Mouse (Mus musculus): ENCODE results near the gene Olfr1218. TPM values are rescaled to one million over a fixed set of nuclear protein-coding genes. Genes with fewer than 3 reads are reported as not detected.
"Not testable (repeated sequence)": the region's sequence is repeated elsewhere in the genome, so short reads cannot be mapped to it uniquely, and the experiment has no call there.

Olfr1218 gene
- total and polyA plus RNA-seq, 3 experiments: not detected

- H3K4me3 ChIP-seq: no peak within 1 kb of the TSS
- intact Hi-C loops (cut with DNase I): no loop called here
- DNase-seq: no peak
- no peaks in the 10 kb centered on the region for H3K27me3 ChIP-seq (ENCODE audit: control insufficient read depth, insufficient read depth, low read length)
- H3K9ac ChIP-seq (ENCODE audit: low read depth, low read length): no peak within 1 kb of the TSS
- H3K27ac ChIP-seq: no peak within 1 kb of the TSS
- WGBS: 56% methylated on average over 2 of the region's 2 CpGs
- no peaks in the 10 kb centered on the region for H3K36me3 ChIP-seq (ENCODE audit: control insufficient read depth, insufficient read depth, low read length)
- TF ChIP-seq EP300 (IDR thresholded peaks at IDR 0.05; ENCODE audit: insufficient read depth, low read depth, low read length) (no peak), POLR2A (IDR thresholded peaks at IDR 0.05; ENCODE audit: insufficient read depth, low read depth, low read length) (no peak), CTCF (IDR thresholded peaks at IDR 0.05) (no peak)
- no peaks in the 10 kb centered on the region for H3K4me1 ChIP-seq (ENCODE audit: control insufficient read depth, insufficient read depth, low read length)
- no peaks in the 10 kb centered on the region for H3K79me2 ChIP-seq (replicated peaks; ENCODE audit: control insufficient read depth, insufficient read depth, low read length)
Observed at GRCm38 (mm10) chr2:89031965-89032364, 29.0 kb downstream of the Olfr1218 start, which contains the start of gene Olfr1217. Gene Olfr1217, minus strand, starts transcription at chr2:89032065.

GRCm38 (mm10) chr2:89021436-89021835, 39.6 kb downstream of the Olfr1218 start:
- H3K27ac ChIP-seq; H3K36me3 ChIP-seq (ENCODE audit: control insufficient read depth, insufficient read depth, low read length): not testable (repeated sequence)

DNA sequence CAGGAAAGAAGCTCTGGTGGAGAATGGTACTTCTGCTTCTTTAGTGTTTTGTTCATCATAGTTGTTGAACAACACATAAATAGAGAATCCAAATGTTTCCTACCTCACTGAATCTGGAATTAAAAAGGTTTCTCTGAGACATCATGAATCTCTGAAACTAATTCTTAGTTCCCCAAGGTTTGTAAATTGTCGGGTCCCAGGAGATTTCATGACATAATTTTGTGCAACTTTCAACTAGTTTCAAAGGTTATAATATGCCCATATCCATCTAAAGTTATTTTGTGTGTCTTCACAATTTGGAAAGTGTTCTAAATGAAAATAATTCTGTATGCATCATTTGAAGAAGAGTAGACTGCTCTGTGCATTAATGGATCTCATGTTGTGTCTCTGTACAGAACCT, 42.7 kb downstream of the Olfr1218 start, which contains the start of gene Olfr1216:
Olfr1216 (minus strand) TSS at position 101 of the 400 bp plus-strand sequence.
- Histone ChIP-seq H3K4me3 (no peak within 1 kb of the TSS), H3K27me3 (ENCODE audit: control insufficient read depth, insufficient read depth, low read length) (no peaks in the 10 kb centered on the region), H3K27ac (no peak within 1 kb of the TSS), H3K36me3 (ENCODE audit: control insufficient read depth, insufficient read depth, low read length) (no peaks in the 10 kb centered on the region), H3K79me2 (replicated peaks; ENCODE audit: control insufficient read depth, insufficient read depth, low read length) (no peaks in the 10 kb centered on the region), H3K4me1 (ENCODE audit: control insufficient read depth, insufficient read depth, low read length) (no peaks in the 10 kb centered on the region), H3K9ac (ENCODE audit: low read depth, low read length) (no peak within 1 kb of the TSS)
- intact Hi-C loops (cut with DNase I): no loop called here
- DNase-seq: no peak
- TF ChIP-seq CTCF (IDR thresholded peaks at IDR 0.05): no peak
- TF ChIP-seq POLR2A (IDR thresholded peaks at IDR 0.05; ENCODE audit: insufficient read depth, low read depth, low read length): no peak
- TF ChIP-seq EP300 (IDR thresholded peaks at IDR 0.05; ENCODE audit: insufficient read depth, low read depth, low read length): no peak
- 48% methylated on average over 1 of the region's 1 CpGs for WGBS

More at GRCm38 (mm10) chr2:89021436-89021835, 39.6 kb downstream of the Olfr1218 start:
- H3K79me2 ChIP-seq (replicated peaks; ENCODE audit: control insufficient read depth, insufficient read depth, low read length); DNase-seq; intact Hi-C loops (cut with DNase I); H3K27me3 ChIP-seq (ENCODE audit: control insufficient read depth, insufficient read depth, low read length); H3K4me3 ChIP-seq; H3K4me1 ChIP-seq (ENCODE audit: control insufficient read depth, insufficient read depth, low read length); H3K9ac ChIP-seq (ENCODE audit: low read depth, low read length): not testable (repeated sequence)
- WGBS: 59% methylated on average over 3 of the region's 3 CpGs

- H3K27me3 ChIP-seq (ENCODE audit: control insufficient read depth, insufficient read depth, low read length): no peaks in the 10 kb centered on the region
- no peaks in the 10 kb centered on the region for H3K79me2 ChIP-seq (replicated peaks; ENCODE audit: control insufficient read depth, insufficient read depth, low read length)
- DNase-seq: no peak
- intact Hi-C loops (cut with DNase I): no loop called here
- no peaks in the 10 kb centered on the region for H3K4me1 ChIP-seq (ENCODE audit: control insufficient read depth, insufficient read depth, low read length)
- H3K4me3 ChIP-seq: no peak within 1 kb of the TSS
- H3K9ac ChIP-seq (ENCODE audit: low read depth, low read length): no peak within 1 kb of the TSS
- H3K27ac ChIP-seq: no peak within 1 kb of the TSS
- no peaks in the 10 kb centered on the region for H3K36me3 ChIP-seq (ENCODE audit: control insufficient read depth, insufficient read depth, low read length)
- 53% methylated on average over 2 of the region's 2 CpGs for WGBS
- no peak for TF ChIP-seq POLR2A (IDR thresholded peaks at IDR 0.05; ENCODE audit: insufficient read depth, low read depth, low read length)
- TF ChIP-seq EP300 (IDR thresholded peaks at IDR 0.05; ENCODE audit: insufficient read depth, low read depth, low read length): no peak
- TF ChIP-seq CTCF (IDR thresholded peaks at IDR 0.05): no peak
Observed at GRCm38 (mm10) chr2:89006873-89007272, 54.1 kb downstream of the Olfr1218 start, which contains the start of gene Olfr1215. Gene Olfr1215, minus strand, starts transcription at chr2:89006973.

Other genes starting within 250 kb of the Olfr1218 start
- gene Olfr1202, start 246.7 kb downstream of the Olfr1218 start, total RNA-seq (2021): under 1 TPM in 1 of 2 experiments, not detected in 1; 0.07 TPM
- gene Olfr1202, start 246.7 kb downstream of the Olfr1218 start, polyA plus RNA-seq (2012; rRNA removed): not detected in 2 replicates
- not detected for gene Olfr1205, start 231.4 kb downstream of the Olfr1218 start, total RNA-seq (2021)
- not detected in 2 replicates for gene Olfr1205, start 231.4 kb downstream of the Olfr1218 start, polyA plus RNA-seq (2012; rRNA removed)
- not detected for gene Olfr1204, start 211.9 kb downstream of the Olfr1218 start, total RNA-seq (2021)
- gene Olfr1204, start 211.9 kb downstream of the Olfr1218 start, polyA plus RNA-seq (2012; rRNA removed): not detected in 2 replicates
- not detected for gene Olfr1206, start 198.0 kb downstream of the Olfr1218 start, total RNA-seq (2021)
- gene Olfr1206, start 198.0 kb downstream of the Olfr1218 start, polyA plus RNA-seq (2012; rRNA removed): not detected in 2 replicates
- gene Olfr1208, start 158.9 kb downstream of the Olfr1218 start, total RNA-seq (2021): not detected
- not detected in 2 replicates for gene Olfr1208, start 158.9 kb downstream of the Olfr1218 start, polyA plus RNA-seq (2012; rRNA removed)
- not detected for gene Olfr1209, start 146.0 kb downstream of the Olfr1218 start, total RNA-seq (2021)
- gene Olfr1209, start 146.0 kb downstream of the Olfr1218 start, polyA plus RNA-seq (2012; rRNA removed): not detected in 2 replicates
- not detected for gene Olfr1211, start 123.1 kb downstream of the Olfr1218 start, total RNA-seq (2021)
- not detected in 2 replicates for gene Olfr1211, start 123.1 kb downstream of the Olfr1218 start, polyA plus RNA-seq (2012; rRNA removed)
- not detected for gene Olfr1212, start 107.2 kb downstream of the Olfr1218 start, total RNA-seq (2021)
- not detected in 2 replicates for gene Olfr1212, start 107.2 kb downstream of the Olfr1218 start, polyA plus RNA-seq (2012; rRNA removed)
- gene Gm13762, start 80.9 kb downstream of the Olfr1218 start, total RNA-seq (2021): not detected
- not detected in 2 replicates for gene Gm13762, start 80.9 kb downstream of the Olfr1218 start, polyA plus RNA-seq (2012; rRNA removed)
- gene Olfr1214, start 68.5 kb downstream of the Olfr1218 start, total RNA-seq (2021): not detected
- not detected in 2 replicates for gene Olfr1214, start 68.5 kb downstream of the Olfr1218 start, polyA plus RNA-seq (2012; rRNA removed)
- not detected for gene Olfr1215, start 54.2 kb downstream of the Olfr1218 start, total RNA-seq (2021)
- gene Olfr1215, start 54.2 kb downstream of the Olfr1218 start, polyA plus RNA-seq (2012; rRNA removed): not detected in 2 replicates
- not detected for gene Olfr1216, start 42.8 kb downstream of the Olfr1218 start, total RNA-seq (2021)
- not detected in 2 replicates for gene Olfr1216, start 42.8 kb downstream of the Olfr1218 start, polyA plus RNA-seq (2012; rRNA removed)
- gene Olfr1217, start 29.1 kb downstream of the Olfr1218 start, total RNA-seq (2021): not detected
- gene Olfr1217, start 29.1 kb downstream of the Olfr1218 start, polyA plus RNA-seq (2012; rRNA removed): not detected in 2 replicates
- gene Olfr1219, start 22.3 kb upstream of the Olfr1218 start, total RNA-seq (2021): not detected
- not detected in 2 replicates for gene Olfr1219, start 22.3 kb upstream of the Olfr1218 start, polyA plus RNA-seq (2012; rRNA removed)
- gene Olfr1220, start 45.6 kb upstream of the Olfr1218 start, total RNA-seq (2021): not detected
- gene Olfr1220, start 45.6 kb upstream of the Olfr1218 start, polyA plus RNA-seq (2012; rRNA removed): not detected in 2 replicates
- not detected for gene Olfr1221, start 56.1 kb upstream of the Olfr1218 start, total RNA-seq (2021)
- not detected in 2 replicates for gene Olfr1221, start 56.1 kb upstream of the Olfr1218 start, polyA plus RNA-seq (2012; rRNA removed)
- gene Olfr1222, start 71.9 kb upstream of the Olfr1218 start, total RNA-seq (2021): not detected
- not detected in 2 replicates for gene Olfr1222, start 71.9 kb upstream of the Olfr1218 start, polyA plus RNA-seq (2012; rRNA removed)
- not detected for gene Olfr1223, start 90.4 kb upstream of the Olfr1218 start, total RNA-seq (2021)
- not detected in 2 replicates for gene Olfr1223, start 90.4 kb upstream of the Olfr1218 start, polyA plus RNA-seq (2012; rRNA removed)
- gene Olfr1224-ps1, start 102.9 kb upstream of the Olfr1218 start, total RNA-seq (2021): not detected
- gene Olfr1224-ps1, start 102.9 kb upstream of the Olfr1218 start, polyA plus RNA-seq (2012; rRNA removed): not detected in 2 replicates
- gene Olfr1225, start 113.5 kb upstream of the Olfr1218 start, total RNA-seq (2021): not detected
- not detected in 2 replicates for gene Olfr1225, start 113.5 kb upstream of the Olfr1218 start, polyA plus RNA-seq (2012; rRNA removed)
- gene Olfr1226, start 138.9 kb upstream of the Olfr1218 start, total RNA-seq (2021): not detected
- not detected in 2 replicates for gene Olfr1226, start 138.9 kb upstream of the Olfr1218 start, polyA plus RNA-seq (2012; rRNA removed)
- gene Olfr1228, start 192.9 kb upstream of the Olfr1218 start, total RNA-seq (2021): not detected
- gene Olfr1228, start 192.9 kb upstream of the Olfr1218 start, polyA plus RNA-seq (2012; rRNA removed): not detected in 2 replicates
- gene Olfr1229, start 226.8 kb upstream of the Olfr1218 start, total RNA-seq (2021): not detected
- not detected in 2 replicates for gene Olfr1229, start 226.8 kb upstream of the Olfr1218 start, polyA plus RNA-seq (2012; rRNA removed)
- gene Olfr1230, start 236.1 kb upstream of the Olfr1218 start, total RNA-seq (2021): not detected
- not detected in 2 replicates for gene Olfr1230, start 236.1 kb upstream of the Olfr1218 start, polyA plus RNA-seq (2012; rRNA removed)
- gene Olfr1231, start 245.9 kb upstream of the Olfr1218 start, total RNA-seq (2021): not detected
- gene Olfr1231, start 245.9 kb upstream of the Olfr1218 start, polyA plus RNA-seq (2012; rRNA removed): not detected in 2 replicates